Mouse (Mus musculus): ENCODE measurements around the gene Gnpat.

- no peak for TF ChIP-seq CTCF (IDR thresholded peaks at IDR 0.05; ENCODE audit: extremely low read depth, insufficient read depth, low read length)
- TF ChIP-seq POLR2A (IDR thresholded peaks at IDR 0.05; ENCODE audit: extremely low read depth, insufficient read depth, low read length), result no peak
Measured at GRCm38 (mm10) chr8:124819612-124820115, 43.2 kb upstream of the Gnpat start.

Data from cortical plate, adult 2 months (tissue).